In the genomic region with DNA sequence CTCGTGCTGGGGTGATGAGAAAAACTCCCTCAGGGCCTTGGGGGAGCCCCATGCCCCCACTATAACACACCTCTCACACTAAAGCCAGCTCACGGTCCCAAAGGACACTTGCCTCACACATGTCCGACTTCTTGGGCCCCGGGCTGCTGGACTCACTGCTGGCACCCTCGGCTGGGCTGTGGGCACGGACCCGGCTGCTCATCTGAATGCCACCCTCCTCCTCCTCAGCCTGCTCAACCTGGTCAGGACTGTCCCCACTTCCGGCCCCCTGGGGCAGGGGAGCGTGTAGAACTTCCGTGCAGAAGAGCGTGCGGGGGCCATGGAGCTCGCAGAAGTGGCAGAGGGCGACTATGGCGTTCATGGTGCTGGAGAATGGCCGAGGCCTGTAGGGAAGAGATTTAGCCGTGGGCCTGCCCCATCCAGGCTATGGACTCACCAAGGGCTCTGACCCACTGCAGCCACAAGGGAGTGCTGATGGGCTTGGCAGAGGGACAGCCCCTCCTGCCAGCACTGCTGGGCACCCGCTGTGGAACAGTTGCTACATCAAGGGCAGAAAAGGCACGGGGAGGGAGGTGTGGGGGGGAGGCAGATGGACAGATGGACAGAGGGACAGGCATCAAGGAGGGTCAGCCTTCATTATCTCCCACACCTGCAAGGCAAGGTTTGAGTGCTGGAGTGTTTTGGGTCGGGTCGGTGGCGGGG, we compare ENCODE assay signal across 14 mouse cellular contexts. TPM values are rescaled to one million over a fixed set of nuclear protein-coding genes. Genes with fewer than 3 reads are reported as not detected.
A peak's percentile ranks its signal among the peaks of the same experiment; 100 is the strongest.
DNase-seq lines count a peak whose midpoint lies in the region; ATAC-seq and TF ChIP-seq lines count a peak whose summit lies in the region.
"Had no signal": no experiment of that assay in that cellular context is flagged by ENCODE, and none has a peak within 500 bp of the region (broad histone marks: within the 10 kb centered on the region; RNA-seq: fewer than 3 reads in every experiment).

No protein-coding gene starts in this region.

- WGBS in limb, embryonic 13.5 days: 93% methylated on average over 22 of the region's 22 CpGs

- H3K27ac ChIP-seq in layer of hippocampus, adult 2 months: no peak overlapping the region
- H3K27ac ChIP-seq in limb, embryonic 13.5 days: peak overlapping the region; percentile 22; the same call in 1 of the 2 replicates
- H3K27ac ChIP-seq: embryonic facial prominence, embryonic 10.5 days; liver, embryonic 12.5 days; midbrain, embryonic 15.5 days; neural tube, embryonic 13.5 days had no signal

- no peaks in the 10 kb centered on the region for H3K27me3 ChIP-seq in limb, embryonic 13.5 days
- H3K27me3 ChIP-seq: liver, embryonic 12.5 days; midbrain, embryonic 15.5 days; neural tube, embryonic 13.5 days had no signal

- no peak overlapping the region for H3K9ac ChIP-seq in limb, embryonic 13.5 days
- H3K9ac ChIP-seq: liver, embryonic 12.5 days; midbrain, embryonic 15.5 days; neural tube, embryonic 13.5 days had no signal

- no peak overlapping the region for H3K4me3 ChIP-seq in layer of hippocampus, adult 2 months
- no peak overlapping the region for H3K4me3 ChIP-seq in limb, embryonic 13.5 days
- H3K4me3 ChIP-seq: embryonic facial prominence, embryonic 10.5 days; liver, embryonic 12.5 days; midbrain, embryonic 15.5 days; neural tube, embryonic 13.5 days had no signal

- peak; percentile 78 for DNase-seq in adrenal gland, postnatal 10 days
- no peak for DNase-seq in adrenal gland, adult 8-10 months
- no peak for DNase-seq in layer of hippocampus, adult 2 months (ENCODE audit: low spot score in 2 of 2)
- no peak for DNase-seq in layer of hippocampus, postnatal 10 days (ENCODE audit: low spot score in 2 of 2)
- peak; percentile 58 to 64 for DNase-seq in cerebellum, postnatal 10 days
- no peak for DNase-seq in urinary bladder, postnatal 25 days (ENCODE audit: low spot score)
- DNase-seq in spleen, postnatal 36 days (ENCODE audit: low spot score in 2 of 2): no peak
- DNase-seq: kidney, postnatal 14 days; thymus, adult 18-20 months had no signal

- peaks cover 84% of the 10 kb centered on the region for H3K36me3 ChIP-seq in limb, embryonic 13.5 days

- peaks cover 9% of the 10 kb centered on the region for H3K4me1 ChIP-seq in limb, embryonic 13.5 days

- ATAC-seq in limb, embryonic 13.5 days (ENCODE audit: low FRiP score, low read depth): no peak
- ATAC-seq: liver, embryonic 12.5 days; midbrain, embryonic 15.5 days had no signal

- 0 out of 2 replicates have a peak, but pooled peaks have one; percentile 12 for TF ChIP-seq CTCF in layer of hippocampus, adult 2 months (conservative IDR thresholded peaks at IDR 0.05)

- H3K4me2 ChIP-seq in limb, embryonic 13.5 days (replicated peaks): no peak overlapping the region
- H3K4me2 ChIP-seq: liver, embryonic 12.5 days; midbrain, embryonic 15.5 days; neural tube, embryonic 13.5 days had no signal

- no peaks in the 10 kb centered on the region for H3K9me3 ChIP-seq in limb, embryonic 13.5 days
- H3K9me3 ChIP-seq: embryonic facial prominence, embryonic 10.5 days; liver, embryonic 12.5 days; midbrain, embryonic 15.5 days; neural tube, embryonic 13.5 days had no signal

RNA-seq across cellular contexts. Expression of a gene that starts 5.3 kb away (rescaled TPM):
- 10 to 100 TPM; 33.3 to 51.3 TPM for total RNA-seq in adrenal gland, postnatal 10 days (2021)
- 10 to 100 TPM; 49.9 to 61.3 (median 57.3) TPM for total RNA-seq in adrenal gland, adult 8-10 months (2022)
- 10 to 100 TPM; 44.8 to 46.9 TPM for total RNA-seq in layer of hippocampus, adult 2 months (2021)
- 10 to 100 TPM; 30.8 to 33.2 TPM for total RNA-seq in layer of hippocampus, postnatal 10 days (2021)
- 38.4 and 40.8 TPM in 2 replicates for polyA plus RNA-seq in limb, embryonic 13.5 days (2015; fragmentation: Nextera tagmentation; extraction: Ambion mirVana)

RNA-seq across cellular contexts. Expression of a gene that starts 17.1 kb away (rescaled TPM):
- total RNA-seq in adrenal gland, postnatal 10 days (2021): 10 to 100 TPM in 1 of 2 experiments, 1 to 10 TPM in 1; 6.5 to 10.4 TPM
- 1 to 10 TPM in 3 of 4 experiments, under 1 TPM in 1; 0.81 to 2.4 (median 1.6) TPM for total RNA-seq in adrenal gland, adult 8-10 months (2022)
- total RNA-seq in layer of hippocampus, adult 2 months (2021): 1 to 10 TPM in 1 of 2 experiments, under 1 TPM in 1; 0.69 to 1.2 TPM
- under 1 TPM; 0.66 to 0.96 TPM for total RNA-seq in layer of hippocampus, postnatal 10 days (2021)
- 4.7 and 4.9 TPM in 2 replicates for polyA plus RNA-seq in limb, embryonic 13.5 days (2015; fragmentation: Nextera tagmentation; extraction: Ambion mirVana)

RNA-seq across cellular contexts. Expression of a gene that starts 34.7 kb away (rescaled TPM):
- 10 to 100 TPM; 31.4 to 34.2 TPM for total RNA-seq in adrenal gland, postnatal 10 days (2021)
- total RNA-seq in adrenal gland, adult 8-10 months (2022): 10 to 100 TPM; 26.2 to 34.5 (median 32.1) TPM
- 10 to 100 TPM; 56.1 to 59.6 TPM for total RNA-seq in layer of hippocampus, adult 2 months (2021)
- 10 to 100 TPM; 50.3 to 53.9 TPM for total RNA-seq in layer of hippocampus, postnatal 10 days (2021)
- 40.3 and 44.8 TPM in 2 replicates for polyA plus RNA-seq in limb, embryonic 13.5 days (2015; fragmentation: Nextera tagmentation; extraction: Ambion mirVana)

RNA-seq across cellular contexts. Expression of a gene that starts 35.1 kb away (rescaled TPM):
- total RNA-seq in adrenal gland, postnatal 10 days (2021): 100 to 1,000 TPM in 1 of 2 experiments, 10 to 100 TPM in 1; 98.7 to 103 TPM
- 100 to 1,000 TPM in 2 of 4 experiments, 10 to 100 TPM in 2; 96.1 to 110 (median 102) TPM for total RNA-seq in adrenal gland, adult 8-10 months (2022)
- total RNA-seq in layer of hippocampus, adult 2 months (2021): 10 to 100 TPM; 75.1 to 80.5 TPM
- 10 to 100 TPM; 72.1 to 76.4 TPM for total RNA-seq in layer of hippocampus, postnatal 10 days (2021)
- 219 and 228 TPM in 2 replicates for polyA plus RNA-seq in limb, embryonic 13.5 days (2015; fragmentation: Nextera tagmentation; extraction: Ambion mirVana)

Comparison
In these comparisons a context has a peak if more than half of its experiments do, and no peak if none do; other contexts are left out.
1. DNase-seq: peak in adrenal gland, postnatal 10 days (single experiment) and cerebellum, postnatal 10 days (2 of 2); none in adrenal gland, adult 8-10 months (single experiment), layer of hippocampus, adult 2 months (0 of 2), layer of hippocampus, postnatal 10 days (0 of 2), urinary bladder, postnatal 25 days (single experiment) and spleen, postnatal 36 days (0 of 2).